Comparison of ENCODE assay signal across 10 mouse cellular contexts in the genomic region with DNA sequence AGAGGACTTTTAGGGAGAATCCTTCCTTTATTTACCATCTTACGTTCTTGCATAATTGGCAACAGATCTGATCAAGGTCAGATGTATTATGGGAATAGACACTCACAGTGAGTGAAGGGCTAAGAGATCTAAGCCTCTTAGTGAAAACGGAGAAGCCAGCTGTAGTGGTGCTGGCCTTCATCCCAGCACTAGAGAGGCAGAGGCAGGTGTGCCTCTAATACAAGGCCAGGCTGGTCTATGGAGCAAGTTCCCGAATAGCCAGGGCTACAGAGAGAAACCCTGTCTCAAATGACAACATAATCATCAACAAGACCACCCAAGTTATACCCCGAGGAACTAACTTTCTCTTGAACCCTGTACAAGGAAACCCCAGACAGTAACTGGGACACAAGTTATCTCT.
"Had no signal": no experiment of that assay in that cellular context is flagged by ENCODE, and none has a peak within 500 bp of the region (broad histone marks: within the 10 kb centered on the region; RNA-seq: fewer than 3 reads in every experiment).

No protein-coding gene starts in this region.

- H3K27ac ChIP-seq: kidney, embryonic 15.5 days; limb, embryonic 15.5 days; lung, embryonic 15.5 days; midbrain, embryonic 10.5 days; midbrain, embryonic 13.5 days had no signal

- DNase-seq: left cerebral cortex, postnatal 4 days; right cerebral cortex, postnatal 25 days; thymus, adult 18-20 months had no signal

- H3K4me3 ChIP-seq: kidney, embryonic 15.5 days; limb, embryonic 15.5 days; lung, embryonic 15.5 days; megakaryocyte, embryonic 14.5 days; midbrain, embryonic 10.5 days; midbrain, embryonic 13.5 days had no signal

- ATAC-seq: midbrain, embryonic 13.5 days; midbrain, embryonic 16.5 days had no signal

- H3K4me1 ChIP-seq: kidney, embryonic 15.5 days; limb, embryonic 15.5 days; lung, embryonic 15.5 days; midbrain, embryonic 10.5 days; midbrain, embryonic 13.5 days had no signal

- H3K4me2 ChIP-seq: kidney, embryonic 15.5 days; limb, embryonic 15.5 days; lung, embryonic 15.5 days; midbrain, embryonic 13.5 days had no signal

- H3K27me3 ChIP-seq: kidney, embryonic 15.5 days; limb, embryonic 15.5 days; lung, embryonic 15.5 days; megakaryocyte, embryonic 14.5 days; midbrain, embryonic 13.5 days had no signal

- H3K9me3 ChIP-seq: kidney, embryonic 15.5 days; lung, embryonic 15.5 days had no signal

- H3K9ac ChIP-seq: kidney, embryonic 15.5 days; limb, embryonic 15.5 days; lung, embryonic 15.5 days; midbrain, embryonic 13.5 days had no signal
